Mouse (Mus musculus): ENCODE measurements at regions not wholly inside any gene's neighbourhood (a gene's known extent, or its start where the extent isn't known, plus 50 kb on each side); places are given as distances from the start of the nearest gene placed in this dataset.

GRCm38 (mm10) chr8:126655565-126655964, 61.8 kb upstream of the Irf2bp2 start:
- no peak for DNase-seq

- no peak for DNase-seq
Measured at GRCm38 (mm10) chr8:126654353-126654752, 60.6 kb upstream of the Irf2bp2 start.

DNA sequence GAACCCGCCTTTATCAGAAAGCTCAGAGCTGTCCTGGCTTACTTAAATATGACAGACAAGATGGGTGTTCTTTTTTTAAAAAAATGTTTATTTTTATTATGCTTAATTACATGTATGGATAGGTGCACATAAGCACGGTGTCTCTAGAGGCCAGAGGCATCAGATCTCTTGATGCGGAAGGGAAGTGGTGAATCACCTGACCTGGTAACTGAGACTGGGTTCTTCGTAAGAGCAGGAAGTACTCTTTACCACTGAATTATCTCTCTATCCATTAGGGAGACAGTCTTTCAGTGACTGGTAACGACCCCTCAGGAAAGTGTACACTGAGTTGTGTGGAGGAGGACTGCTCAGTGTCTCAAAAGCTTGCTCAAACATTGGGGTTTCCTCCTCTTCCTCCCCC, 58.4 kb upstream of the Irf2bp2 start:
- DNase-seq = no peak

DNA sequence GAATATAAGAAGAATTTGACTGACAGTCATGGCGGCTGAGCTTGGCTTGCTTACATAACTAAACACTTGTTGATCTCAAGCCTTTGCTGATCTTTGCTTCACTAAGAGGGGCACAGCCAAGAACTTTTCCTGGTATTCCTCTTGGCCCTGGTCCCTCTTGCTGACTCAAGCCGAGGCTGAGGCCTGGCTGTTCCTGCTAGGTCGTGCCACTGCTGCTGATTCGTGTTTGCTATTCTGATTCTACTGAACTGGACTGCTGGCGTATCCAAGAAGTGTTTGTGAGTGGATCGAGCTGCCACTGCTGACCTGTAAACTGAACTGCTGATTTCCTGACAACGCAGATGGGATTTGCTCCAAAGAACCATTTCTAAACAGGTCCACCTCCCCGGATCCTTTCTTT, 57.2 kb upstream of the Irf2bp2 start:
- DNase-seq = no peak

GRCm38 (mm10) chr8:126649305-126649704, 55.5 kb upstream of the Irf2bp2 start:
- no peak for DNase-seq

GRCm38 (mm10) chr8:126647350-126647749, 53.6 kb upstream of the Irf2bp2 start:
- DNase-seq = no peak

DNA sequence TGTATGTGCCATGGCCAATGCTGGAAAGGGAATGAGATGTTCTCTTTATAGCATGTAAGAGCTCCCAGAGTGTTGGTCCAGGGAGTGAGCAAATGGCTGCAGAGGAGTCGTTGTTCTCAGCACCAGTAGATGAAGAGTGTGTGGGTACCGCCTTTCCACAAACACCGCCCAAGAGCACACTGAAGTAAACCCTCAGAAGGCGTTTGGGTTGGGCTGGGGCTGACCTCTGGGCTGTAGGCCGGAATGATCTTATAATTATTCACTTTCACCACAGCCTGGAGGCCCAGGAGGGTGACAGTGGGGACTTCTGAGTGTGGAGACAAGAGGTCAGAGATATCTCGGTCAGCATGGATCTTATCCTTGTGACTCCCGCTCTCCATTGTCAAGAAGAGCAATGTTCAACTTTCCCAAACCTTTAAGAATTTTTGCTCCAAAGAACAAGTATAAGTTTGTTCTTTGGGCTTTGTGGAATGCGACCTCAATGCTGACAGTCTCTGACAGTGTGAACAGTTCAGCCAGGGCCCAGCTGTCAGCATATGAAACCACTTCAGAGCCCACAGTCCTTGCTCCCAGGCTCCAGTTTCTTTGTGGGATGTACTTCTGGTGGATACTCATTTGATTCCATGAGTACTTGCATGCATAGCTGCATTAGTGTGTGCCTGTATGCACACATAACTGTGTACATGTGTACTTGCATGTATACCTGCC, 53.0 kb upstream of the Irf2bp2 start:
- DNase-seq = no peak

DNA sequence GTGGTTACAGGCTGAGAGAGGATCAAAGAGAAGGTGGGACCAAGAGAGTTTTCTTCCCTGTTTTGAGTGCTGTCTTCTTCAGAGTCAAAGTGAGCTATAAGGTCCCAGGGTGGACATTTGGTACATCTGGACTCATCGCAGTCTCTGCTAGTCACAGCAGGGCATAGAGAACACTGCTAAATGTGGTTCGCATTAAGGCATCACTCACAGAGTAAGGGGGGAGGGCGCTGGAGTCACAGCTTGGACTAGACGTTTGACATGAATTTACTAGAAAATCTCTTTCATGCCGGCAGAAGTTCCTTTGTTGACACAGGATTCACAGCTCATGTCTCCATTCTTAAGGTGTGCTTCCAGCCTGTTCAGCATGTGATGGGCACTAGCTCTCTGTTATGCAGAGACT, 50.4 kb upstream of the Irf2bp2 start:
- no peak for DNase-seq

Data from cerebellum, adult 9-10 months (tissue).